Mouse (Mus musculus): ENCODE data around the gene Tekt1. TPM values are rescaled to one million over a fixed set of nuclear protein-coding genes. Genes with fewer than 3 reads are reported as not detected.

Tekt1 gene
- polyA plus RNA-seq, 1 experiment from 2014 or later: 0.19 TPM

Small RNAs within 50 kb of the gene (microRNA-seq; reads per million reads assigned to microRNA genes)
- gene Mir6338: not detected

Other genes with a start within 250 kb of the Tekt1 start
- gene Pitpnm3, start 226.7 kb downstream of the Tekt1 start, polyA plus RNA-seq (2014; fragmentation: Nextera tagmentation; extraction: Ambion mirVana): 0.26 and 0.39 TPM in 2 replicates
- gene Gm43951, start 155.6 kb downstream of the Tekt1 start, polyA plus RNA-seq (2014; fragmentation: Nextera tagmentation; extraction: Ambion mirVana): not detected in 2 replicates
- 6.1 and 6.5 TPM in 2 replicates for gene 4933427D14Rik, start 155.0 kb downstream of the Tekt1 start, polyA plus RNA-seq (2014; fragmentation: Nextera tagmentation; extraction: Ambion mirVana)
- 161 and 177 TPM in 2 replicates for gene Txndc17, start 154.9 kb downstream of the Tekt1 start, polyA plus RNA-seq (2014; fragmentation: Nextera tagmentation; extraction: Ambion mirVana)
- gene Med31, start 146.8 kb downstream of the Tekt1 start, polyA plus RNA-seq (2014; fragmentation: Nextera tagmentation; extraction: Ambion mirVana): 29.9 and 33.2 TPM in 2 replicates
- 0.19 and 0.34 TPM in 2 replicates for gene Slc13a5, start 95.2 kb downstream of the Tekt1 start, polyA plus RNA-seq (2014; fragmentation: Nextera tagmentation; extraction: Ambion mirVana)
- gene Xaf1, start 60.8 kb downstream of the Tekt1 start, polyA plus RNA-seq (2014; fragmentation: Nextera tagmentation; extraction: Ambion mirVana): 8.0 and 8.9 TPM in 2 replicates
- not detected in 2 replicates for gene Fbxo39, start 48.0 kb downstream of the Tekt1 start, polyA plus RNA-seq (2014; fragmentation: Nextera tagmentation; extraction: Ambion mirVana)
- 116 and 122 TPM in 2 replicates for gene Smtnl2, start 49.3 kb upstream of the Tekt1 start, polyA plus RNA-seq (2014; fragmentation: Nextera tagmentation; extraction: Ambion mirVana)
- gene Ggt6, start 73.1 kb upstream of the Tekt1 start, polyA plus RNA-seq (2014; fragmentation: Nextera tagmentation; extraction: Ambion mirVana): not detected in 2 replicates
- 61.9 and 64.7 TPM in 2 replicates for gene Mybbp1a, start 78.9 kb upstream of the Tekt1 start, polyA plus RNA-seq (2014; fragmentation: Nextera tagmentation; extraction: Ambion mirVana)
- gene Spns2, start 127.5 kb upstream of the Tekt1 start, polyA plus RNA-seq (2014; fragmentation: Nextera tagmentation; extraction: Ambion mirVana): 3.3 and 3.7 TPM in 2 replicates
- gene Spns3, start 188.1 kb upstream of the Tekt1 start, polyA plus RNA-seq (2014; fragmentation: Nextera tagmentation; extraction: Ambion mirVana): 0.09 TPM in 1 of 2 replicates, not detected in the other
- gene Ube2g1, start 244.8 kb upstream of the Tekt1 start, polyA plus RNA-seq (2014; fragmentation: Nextera tagmentation; extraction: Ambion mirVana): 60.2 and 65.4 TPM in 2 replicates

Measured in heart, embryonic 14.5 days (tissue).